Mouse (Mus musculus): ENCODE data around the gene St3gal6. TPM values are rescaled to one million over a fixed set of nuclear protein-coding genes. Genes with fewer than 3 reads are reported as not detected.
A peak's percentile ranks its signal among the peaks of the same experiment; 100 is the strongest.

St3gal6 gene
- 2.5 and 4.0 TPM in 2 replicates for total RNA-seq (2012; rRNA removed)
- polyA plus RNA-seq (2012; ENCODE audit: insufficient read depth in 1 of 2, insufficient read length in 2 of 2, low read depth in 1 of 2, low replicate concordance in 2 of 2, missing spikeins in 1 of 2): 1 to 10 TPM in 1 of 2 experiments, not detected in 1; 8.9 TPM

- peaks cover 0 to 12% of the 10 kb centered on the region in 2 experiments; a peak in 2 of 4 replicates for H3K27me3 ChIP-seq (ENCODE audit: control insufficient read depth in 1 of 2, insufficient read depth in 2 of 2, low read length in 2 of 2)
- DNase-seq (ENCODE audit: low read depth, low spot score): no peak
- peaks cover 3 to 9% of the 10 kb centered on the region in 2 experiments; a peak in 3 of 4 replicates for H3K4me1 ChIP-seq (ENCODE audit: control insufficient read depth in 1 of 2, insufficient read depth in 2 of 2, low read length in 2 of 2)
- TF ChIP-seq EP300 (IDR thresholded peaks at IDR 0.05; ENCODE audit: low read depth in 1 of 2, low read length in 2 of 2): no peak
- TF ChIP-seq MXI1 (IDR thresholded peaks at IDR 0.05; ENCODE audit: low read depth, low read length): no peak
- no peak for TF ChIP-seq POLR2AphosphoS2 (IDR thresholded peaks at IDR 0.05; ENCODE audit: low read length)
- no peak for TF ChIP-seq USF1 (IDR thresholded peaks at IDR 0.05; ENCODE audit: low read depth, low read length)
- no peak for TF ChIP-seq RAD21 (IDR thresholded peaks at IDR 0.05; ENCODE audit: low read depth, low read length)
- no peak for TF ChIP-seq ETS1 (IDR thresholded peaks at IDR 0.05; ENCODE audit: low read depth, low read length)
- TF ChIP-seq ZNF384 (IDR thresholded peaks at IDR 0.05; ENCODE audit: low read depth, low read length): peak; percentile 21; the same call in 1 of the 2 replicates
- no peak for TF ChIP-seq RCOR1 (IDR thresholded peaks at IDR 0.05; ENCODE audit: low read depth, low read length)
- no peak for TF ChIP-seq MAZ (IDR thresholded peaks at IDR 0.05; ENCODE audit: low read depth, low read length)
- peak within 1 kb of the TSS; percentile 36 to 38 for H3K4me3 ChIP-seq (ENCODE audit: control insufficient read depth in 1 of 2, insufficient read depth in 1 of 2, low read depth in 2 of 2, low read length in 2 of 2)
- H3K27ac ChIP-seq (ENCODE audit: control insufficient read depth, low read depth, low read length): no peak within 1 kb of the TSS
- peaks cover 0 to 10% of the 10 kb centered on the region in 2 experiments; a peak in 2 of 4 replicates for H3K36me3 ChIP-seq (ENCODE audit: control insufficient read depth in 1 of 2, insufficient read depth in 2 of 2, low read length in 2 of 2)
- H3K9me3 ChIP-seq (replicated peaks; ENCODE audit: insufficient read depth, low read length): no peaks in the 10 kb centered on the region
- peak within 1 kb of the TSS; percentile 13 for H3K9ac ChIP-seq (ENCODE audit: control insufficient read depth, low read depth, low read length, poor library complexity, severe bottlenecking)
- no peaks in the 10 kb centered on the region for H3K79me2 ChIP-seq (ENCODE audit: control insufficient read depth, insufficient read depth, low read length, poor library complexity)
Measured at GRCm38 (mm10) chr16:58523972-58524850, at the start of gene St3gal6. TSS of gene St3gal6 (minus strand) at chr16:58524243.

- H3K27ac ChIP-seq (ENCODE audit: control insufficient read depth, low read depth, low read length): no peak overlapping the region
- TF ChIP-seq ELF1 (IDR thresholded peaks at IDR 0.05; ENCODE audit: low read depth, low read length) (no peak), ETS1 (IDR thresholded peaks at IDR 0.05; ENCODE audit: low read depth, low read length) (no peak), SIN3A (IDR thresholded peaks at IDR 0.05; ENCODE audit: low read length) (no peak), RAD21 (IDR thresholded peaks at IDR 0.05; ENCODE audit: low read depth, low read length) (no peak), MEF2A (IDR thresholded peaks at IDR 0.05; ENCODE audit: extremely low read depth, insufficient replicate concordance, low read depth, low read length, poor library complexity, severe bottlenecking) (no peak), MAFK (IDR thresholded peaks at IDR 0.05; ENCODE audit: borderline replicate concordance, low read depth, low read length) (no peak), USF2 (IDR thresholded peaks at IDR 0.05; ENCODE audit: borderline replicate concordance in 1 of 2, insufficient read depth in 1 of 2, low read depth in 1 of 2, low read length in 2 of 2) (no peak), ZMIZ1 (IDR thresholded peaks at IDR 0.05; ENCODE audit: low read depth, low read length) (no peak)
Measured at GRCm38 (mm10) chr16:58570694-58571264, 46.7 kb upstream of the St3gal6 start.

More at GRCm38 (mm10) chr16:58570694-58571264, 46.7 kb upstream of the St3gal6 start:
- Histone ChIP-seq H3K4me3 (ENCODE audit: control insufficient read depth in 1 of 2, insufficient read depth in 1 of 2, low read depth in 2 of 2, low read length in 2 of 2) (no peak overlapping the region), H3K9me3 (replicated peaks; ENCODE audit: insufficient read depth, low read length) (no peaks in the 10 kb centered on the region), H3K79me2 (ENCODE audit: control insufficient read depth, insufficient read depth, low read length, poor library complexity) (no peaks in the 10 kb centered on the region), H3K36me3 (ENCODE audit: control insufficient read depth in 1 of 2, insufficient read depth in 2 of 2, low read length in 2 of 2) (peaks cover 0 to 3% of the 10 kb centered on the region in 2 experiments; a peak in 2 of 4 replicates), H3K9ac (ENCODE audit: control insufficient read depth, low read depth, low read length, poor library complexity, severe bottlenecking) (no peak overlapping the region), H3K27me3 (ENCODE audit: control insufficient read depth in 1 of 2, insufficient read depth in 2 of 2, low read length in 2 of 2) (no peaks in the 10 kb centered on the region), H3K4me1 (ENCODE audit: control insufficient read depth in 1 of 2, insufficient read depth in 2 of 2, low read length in 2 of 2) (peaks cover 3% of the 10 kb centered on the region in 2 experiments; a peak in 2 of 4 replicates)
- no peak for DNase-seq (ENCODE audit: low read depth, low spot score)

All from MEL (cell line).